Mouse (Mus musculus): ENCODE measurements around the gene Tfap2c. TPM values are rescaled to one million over a fixed set of nuclear protein-coding genes. Genes with fewer than 3 reads are reported as not detected.

Gene Tfap2c
- polyA plus RNA-seq, 1 experiment from 2014 or later: 0.53 TPM

GRCm38 (mm10) chr2:172604625-172605024 is 55.2 kb downstream of the Tfap2c start:
- Histone ChIP-seq H3K4me2 (ENCODE audit: low read length) (no peak overlapping the region), H3K9me3 (replicated peaks; ENCODE audit: low read length) (no peaks in the 10 kb centered on the region), H3K4me1 (replicated peaks; ENCODE audit: insufficient read depth, low read length) (no peaks in the 10 kb centered on the region), H3K27ac (no peak overlapping the region), H3K4me3 (replicated peaks; ENCODE audit: low read depth, low read length) (no peak overlapping the region), H3K36me3 (ENCODE audit: insufficient read depth, low read length) (no peaks in the 10 kb centered on the region), H3K27me3 (ENCODE audit: insufficient read depth, low read length) (no peaks in the 10 kb centered on the region), H3K9ac (ENCODE audit: low read depth, low read length) (no peak overlapping the region)
- ATAC-seq (replicated peaks; ENCODE audit: low FRiP score, low read depth) (no peak), DNase-seq (ENCODE audit: low spot score) (no peak)
- no peak for TF ChIP-seq CTCF (IDR thresholded peaks at IDR 0.05; ENCODE audit: low read depth)
- 91% methylated on average over 3 of the region's 3 CpGs for WGBS

- Histone ChIP-seq H3K27me3 (ENCODE audit: insufficient read depth, low read length) (no peaks in the 10 kb centered on the region), H3K9ac (ENCODE audit: low read depth, low read length) (no peak overlapping the region), H3K4me2 (ENCODE audit: low read length) (no peak overlapping the region), H3K36me3 (ENCODE audit: insufficient read depth, low read length) (no peaks in the 10 kb centered on the region), H3K9me3 (replicated peaks; ENCODE audit: low read length) (no peaks in the 10 kb centered on the region), H3K4me1 (replicated peaks; ENCODE audit: insufficient read depth, low read length) (no peaks in the 10 kb centered on the region), H3K27ac (no peak overlapping the region), H3K4me3 (replicated peaks; ENCODE audit: low read depth, low read length) (no peak overlapping the region)
- ATAC-seq (replicated peaks; ENCODE audit: low FRiP score, low read depth) (no peak), DNase-seq (ENCODE audit: low spot score) (no peak)
- 54% methylated on average over 7 of the region's 7 CpGs for WGBS
- TF ChIP-seq CTCF (IDR thresholded peaks at IDR 0.05; ENCODE audit: low read depth): no peak
Observed at GRCm38 (mm10) chr2:172605642-172606041, 56.2 kb downstream of the Tfap2c start.

GRCm38 (mm10) chr2:172607710-172608109 is 58.3 kb downstream of the Tfap2c start:
- Histone ChIP-seq H3K36me3 (ENCODE audit: insufficient read depth, low read length) (no peaks in the 10 kb centered on the region), H3K9me3 (replicated peaks; ENCODE audit: low read length) (no peaks in the 10 kb centered on the region), H3K4me1 (replicated peaks; ENCODE audit: insufficient read depth, low read length) (no peaks in the 10 kb centered on the region), H3K4me2 (ENCODE audit: low read length) (no peak overlapping the region), H3K4me3 (replicated peaks; ENCODE audit: low read depth, low read length) (no peak overlapping the region), H3K27ac (no peak overlapping the region), H3K9ac (ENCODE audit: low read depth, low read length) (no peak overlapping the region), H3K27me3 (ENCODE audit: insufficient read depth, low read length) (no peaks in the 10 kb centered on the region)
- WGBS: 74% methylated on average over 11 of the region's 11 CpGs
- ATAC-seq (replicated peaks; ENCODE audit: low FRiP score, low read depth): 0 out of 2 replicates have a peak, but pooled peaks have one; percentile 52
- DNase-seq (ENCODE audit: low spot score): no peak
- TF ChIP-seq CTCF (IDR thresholded peaks at IDR 0.05; ENCODE audit: low read depth): no peak

Other genes starting within 250 kb of the Tfap2c start
- gene Fam210b, start 204.0 kb upstream of the Tfap2c start, polyA plus RNA-seq (2015; fragmentation: Nextera tagmentation; extraction: Ambion mirVana): 11.7 and 12.1 TPM in 2 replicates
- gene Aurka, start 179.1 kb upstream of the Tfap2c start, polyA plus RNA-seq (2015; fragmentation: Nextera tagmentation; extraction: Ambion mirVana): 40.0 and 46.3 TPM in 2 replicates
- gene Cstf1, start 178.9 kb upstream of the Tfap2c start, polyA plus RNA-seq (2015; fragmentation: Nextera tagmentation; extraction: Ambion mirVana): 32.4 and 34.6 TPM in 2 replicates
- 0.13 and 0.14 TPM in 2 replicates for gene Cass4, start 155.8 kb upstream of the Tfap2c start, polyA plus RNA-seq (2015; fragmentation: Nextera tagmentation; extraction: Ambion mirVana)
- 73.2 and 83.9 TPM in 2 replicates for gene Rtf2, start 109.0 kb upstream of the Tfap2c start, polyA plus RNA-seq (2015; fragmentation: Nextera tagmentation; extraction: Ambion mirVana)
- 0.50 and 0.51 TPM in 2 replicates for gene Gcnt7, start 91.0 kb upstream of the Tfap2c start, polyA plus RNA-seq (2015; fragmentation: Nextera tagmentation; extraction: Ambion mirVana)
- gene Fam209, start 77.1 kb upstream of the Tfap2c start, polyA plus RNA-seq (2015; fragmentation: Nextera tagmentation; extraction: Ambion mirVana): 0.20 TPM in 1 of 2 replicates, not detected in the other

All from kidney, postnatal 0 days (tissue).